Mouse (Mus musculus): ENCODE data around the gene Nfyb. TPM values are rescaled to one million over a fixed set of nuclear protein-coding genes. Genes with fewer than 3 reads are reported as not detected.

Gene Nfyb
- polyA plus RNA-seq (2017; shearing (Covaris generic)), result 74.5 TPM

DNA sequence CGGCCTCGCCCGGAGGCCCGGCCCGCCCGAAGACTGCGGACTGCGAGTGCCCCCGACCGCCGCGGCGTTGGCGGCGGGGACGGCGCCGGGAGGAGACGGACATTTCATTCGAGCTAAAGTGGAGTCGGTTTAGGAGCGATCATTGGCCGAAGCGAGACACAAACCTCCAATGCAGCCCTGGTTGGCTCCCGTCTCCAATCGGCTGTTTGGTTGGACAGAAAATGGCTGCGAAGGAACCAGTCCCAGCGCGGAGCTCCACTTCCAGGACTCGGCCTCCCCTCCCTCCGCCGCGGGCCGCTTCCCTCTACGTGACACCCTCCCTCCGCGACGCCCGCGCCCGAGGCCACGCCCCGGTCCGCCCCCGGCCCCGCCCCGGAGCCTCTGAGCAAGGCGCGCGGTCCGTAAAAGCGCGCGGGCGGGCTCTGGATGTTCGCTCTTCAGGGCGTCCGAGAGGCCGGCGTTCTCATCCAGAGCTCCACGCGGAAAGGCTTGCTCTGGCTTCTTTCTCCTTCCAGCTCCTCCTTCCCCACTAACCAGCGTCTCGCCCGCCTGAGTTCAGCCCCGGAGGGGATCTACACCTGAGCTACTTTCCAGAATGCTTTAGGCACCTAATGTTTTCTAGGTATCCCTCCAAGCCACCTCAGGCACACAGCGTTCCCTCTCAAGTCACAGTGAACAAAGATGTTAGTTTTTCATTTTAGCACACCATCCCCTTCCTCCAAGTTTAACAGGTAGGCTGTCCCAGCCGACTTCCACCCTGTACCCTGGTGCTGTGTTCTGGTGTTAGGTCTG, at the start of gene Nfyb:
Gene Nfyb (minus strand): TSS at position 305 of the 792 bp plus-strand sequence.

Other genes starting within 250 kb of the Nfyb start
- gene 1190007I07Rik, start 140.9 kb downstream of the Nfyb start, polyA plus RNA-seq (2017; shearing (Covaris generic)), result 47.5 TPM
- gene Tdg, start 134.3 kb downstream of the Nfyb start, polyA plus RNA-seq (2017; shearing (Covaris generic)), result 29.7 TPM
- 0.86 TPM for gene Glt8d2, start 73.5 kb downstream of the Nfyb start, polyA plus RNA-seq (2017; shearing (Covaris generic))
- gene Hcfc2, start 68.0 kb downstream of the Nfyb start, polyA plus RNA-seq (2017; shearing (Covaris generic)), result 38.5 TPM
- 51.9 TPM for gene Txnrd1, start 69.8 kb upstream of the Nfyb start, polyA plus RNA-seq (2017; shearing (Covaris generic))
- gene Eid3, start 102.5 kb upstream of the Nfyb start, polyA plus RNA-seq (2017; shearing (Covaris generic)), result 0.28 TPM
- 0.31 TPM for gene Chst11, start 221.4 kb upstream of the Nfyb start, polyA plus RNA-seq (2017; shearing (Covaris generic))